ENCODE assay signal across 8 mouse cellular contexts in the genomic region with DNA sequence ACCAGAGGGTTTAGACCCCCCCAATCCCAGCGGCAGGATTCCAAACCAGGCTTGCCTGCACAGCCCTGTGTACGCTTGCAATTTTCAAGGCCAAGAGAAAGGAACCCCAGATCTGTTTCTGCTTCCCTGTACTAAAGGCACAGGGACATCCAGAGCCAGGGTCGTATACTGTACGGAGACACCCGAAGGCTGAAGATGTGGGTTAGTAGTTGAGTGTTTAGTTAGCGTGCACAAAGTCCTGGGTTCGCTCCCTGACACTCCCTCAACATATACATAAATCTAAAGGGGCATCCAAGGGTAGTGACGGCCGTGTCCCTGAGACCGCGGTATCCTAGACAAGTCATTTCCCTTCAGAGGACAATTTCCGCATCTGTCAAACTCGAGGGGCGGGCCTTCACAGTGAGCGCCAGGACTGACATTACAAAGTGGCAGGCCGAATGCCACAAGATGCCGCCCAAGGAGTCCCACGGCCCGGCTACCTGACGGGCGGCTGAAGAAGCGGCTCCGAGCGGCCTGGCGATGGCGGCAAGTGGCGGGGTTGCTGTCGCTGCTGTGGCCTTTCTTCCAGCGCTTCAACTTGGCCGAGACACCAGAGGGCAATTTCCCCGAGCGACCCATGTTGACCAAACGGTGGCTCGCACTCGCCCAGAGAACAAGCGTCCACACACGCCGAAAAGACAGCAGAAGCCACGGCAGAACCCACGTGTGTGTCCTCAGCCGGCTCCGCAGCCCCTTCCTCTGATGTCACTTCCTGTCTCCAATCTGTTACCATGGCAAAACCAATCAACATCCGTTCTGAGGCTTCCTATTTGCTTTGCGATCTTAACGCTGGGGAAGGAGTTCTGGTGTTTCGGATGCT. TPM values are rescaled to one million over a fixed set of nuclear protein-coding genes. Genes with fewer than 3 reads are reported as not detected.
DNase-seq lines count a peak whose midpoint lies in the region; ATAC-seq lines count a peak whose summit lies in the region.

A gene (minus strand): TSS at position 714 of the 859 bp plus-strand sequence.

- H3K4me3 ChIP-seq in hindbrain, embryonic 16.5 days (ENCODE audit: low read length), result peak within 1 kb of the TSS; percentile 86
- H3K4me3 ChIP-seq in macrophage (ENCODE audit: inconsistent target), result peak within 1 kb of the TSS; percentile 68

- H3K36me3 ChIP-seq in hindbrain, embryonic 16.5 days (ENCODE audit: control insufficient read depth, insufficient read depth, low read length), result no peaks in the 10 kb centered on the region
- no peaks in the 10 kb centered on the region for H3K36me3 ChIP-seq in macrophage (ENCODE audit: inconsistent target)

- H3K79me2 ChIP-seq in macrophage (ENCODE audit: inconsistent target), result peaks cover 13% of the 10 kb centered on the region; the same call in 1 of the 2 replicates

- peak; percentile 97 for ATAC-seq in hindbrain, embryonic 16.5 days

- H3K27me3 ChIP-seq in hindbrain, embryonic 16.5 days (replicated peaks; ENCODE audit: control insufficient read depth, insufficient read depth, low read length), result no peaks in the 10 kb centered on the region

- under 1% methylated on average over 46 of the region's 46 CpGs for WGBS in hindbrain, embryonic 16.5 days
- WGBS in macrophage (ENCODE audit: missing documents), result 2% methylated on average over 46 of the region's 46 CpGs

- peak within 1 kb of the TSS; percentile 89 for H3K4me2 ChIP-seq in hindbrain, embryonic 16.5 days (ENCODE audit: low read length)

- H3K9ac ChIP-seq in hindbrain, embryonic 16.5 days (ENCODE audit: low read depth, low read length), result peak within 1 kb of the TSS; percentile 72

- no peaks in the 10 kb centered on the region for H3K9me3 ChIP-seq in hindbrain, embryonic 16.5 days (ENCODE audit: control insufficient read depth, low read length)

- peaks cover 15% of the 10 kb centered on the region for H3K4me1 ChIP-seq in hindbrain, embryonic 16.5 days (ENCODE audit: control insufficient read depth, insufficient read depth, low read depth, low read length)

- DNase-seq in T-cell, adult 2 months (ENCODE audit: low spot score), result peak; percentile 91
- peak; percentile 78 to 84 for DNase-seq in cerebellum, postnatal 25 days
- peak; percentile 79 to 90 for DNase-seq in frontal cortex, postnatal 36 days (ENCODE audit: low spot score in 2 of 2)
- DNase-seq in left cerebral cortex, adult 18-20 months (ENCODE audit: low spot score in 2 of 2), result peak; percentile 82 to 86
- peak; percentile 90 for DNase-seq in right cerebral cortex, adult 18-20 months
- peak; percentile 63 for DNase-seq in urinary bladder, postnatal 25 days (ENCODE audit: low spot score)

- H3K27ac ChIP-seq in hindbrain, embryonic 16.5 days (ENCODE audit: low read depth, low read length), result peak within 1 kb of the TSS; percentile 29
- peak within 1 kb of the TSS; percentile 67 for H3K27ac ChIP-seq in macrophage

RNA-seq across cellular contexts. Expression of the gene that starts here (rescaled TPM):
- polyA plus RNA-seq in hindbrain, embryonic 16.5 days (2015; fragmentation: Nextera tagmentation; extraction: Ambion mirVana), result 16.6 and 21.2 TPM in 2 replicates
- 10 to 100 TPM; 29.7 to 31.5 TPM for total RNA-seq in left cerebral cortex, adult 18-20 months (2021)
- total RNA-seq in macrophage (2018; cell fraction: chromatin; rRNA removed), result 10 to 100 TPM in 7 of 26 experiments, 1 to 10 TPM in 19; 2.3 to 18.2 (median 8.3) TPM
- 1 to 10 TPM; 3.5 to 6.7 (median 5.1) TPM for total RNA-seq in macrophage (2018; cell fraction: cytosol; rRNA removed)
- 10 to 100 TPM in 2 of 26 experiments, 1 to 10 TPM in 24; 2.5 to 18.5 (median 5.6) TPM for total RNA-seq in macrophage (2018; cell fraction: nucleus; rRNA removed)
- polyA plus RNA-seq in macrophage (2018), result 3.8 to 15.5 TPM (median 6.8 TPM) in 3 replicates

Comparison
In these comparisons a context has a peak if more than half of its experiments do, and no peak if none do; other contexts are left out.
1. Peak in every context shown above with its lines: DNase-seq, ATAC-seq, H3K4me3 ChIP-seq and H3K27ac ChIP-seq.